In the genomic region with DNA sequence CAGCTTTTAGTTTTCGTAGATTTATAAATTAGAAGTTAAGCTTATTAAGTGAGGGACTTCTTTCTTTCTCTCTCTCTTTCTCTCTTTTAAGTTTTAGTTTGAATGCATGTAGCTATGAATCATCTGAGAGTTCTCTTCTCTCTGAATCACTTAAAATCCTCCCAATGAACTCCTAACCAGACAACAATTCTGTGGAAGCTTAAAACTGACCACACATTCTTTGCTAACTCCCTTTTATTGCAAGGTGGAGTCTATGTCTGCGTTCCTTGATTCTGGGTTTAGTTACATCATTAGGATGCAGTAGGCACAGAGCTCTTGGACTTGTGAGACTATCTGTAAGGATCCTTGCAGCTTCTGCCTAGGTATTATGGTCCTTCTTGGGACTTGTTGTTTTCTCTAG, we compare ENCODE assay signal across 41 mouse cellular contexts. TPM values are rescaled to one million over a fixed set of nuclear protein-coding genes. Genes with fewer than 3 reads are reported as not detected.
"Had no signal": no experiment of that assay in that cellular context is flagged by ENCODE, and none has a peak within 500 bp of the region (broad histone marks: within the 10 kb centered on the region; RNA-seq: fewer than 3 reads in every experiment).

No protein-coding gene starts in this region.

- H3K27me3 ChIP-seq: heart, embryonic 15.5 days; hindbrain, embryonic 13.5 days; hindbrain, embryonic 15.5 days; kidney, embryonic 15.5 days; limb, embryonic 13.5 days; liver, embryonic 12.5 days had no signal

- ATAC-seq: hindbrain, postnatal 0 days; intestine, embryonic 16.5 days; liver, embryonic 12.5 days had no signal

- H3K9me3 ChIP-seq: heart, embryonic 13.5 days; heart, embryonic 15.5 days; hindbrain, embryonic 13.5 days; hindbrain, embryonic 15.5 days; kidney, embryonic 15.5 days; limb, embryonic 13.5 days; limb, embryonic 15.5 days; liver, embryonic 12.5 days had no signal

- H3K4me3 ChIP-seq: gastrocnemius, adult 2 months; heart, adult 2 months; heart, embryonic 13.5 days; heart, embryonic 15.5 days; hindbrain, embryonic 13.5 days; hindbrain, embryonic 15.5 days; kidney, embryonic 15.5 days; limb, embryonic 13.5 days; limb, embryonic 15.5 days; liver, embryonic 12.5 days had no signal

- H3K9ac ChIP-seq: heart, embryonic 13.5 days; heart, embryonic 15.5 days; hindbrain, embryonic 13.5 days; hindbrain, embryonic 15.5 days; kidney, embryonic 15.5 days; limb, embryonic 13.5 days; limb, embryonic 15.5 days; liver, embryonic 12.5 days had no signal

- H3K4me1 ChIP-seq: heart, embryonic 13.5 days; heart, embryonic 15.5 days; hindbrain, embryonic 13.5 days; hindbrain, embryonic 15.5 days; kidney, embryonic 15.5 days; limb, embryonic 13.5 days; limb, embryonic 15.5 days; liver, embryonic 12.5 days had no signal

- H3K36me3 ChIP-seq: heart, embryonic 13.5 days; heart, embryonic 15.5 days; hindbrain, embryonic 13.5 days; hindbrain, embryonic 15.5 days; kidney, embryonic 15.5 days; limb, embryonic 13.5 days; limb, embryonic 15.5 days; liver, embryonic 12.5 days had no signal

- H3K4me2 ChIP-seq: heart, embryonic 11.5 days; heart, embryonic 13.5 days; heart, embryonic 15.5 days; hindbrain, embryonic 13.5 days; hindbrain, embryonic 15.5 days; kidney, embryonic 15.5 days; limb, embryonic 13.5 days; limb, embryonic 15.5 days; liver, embryonic 12.5 days had no signal

- H3K27ac ChIP-seq: gastrocnemius, adult 2 months; heart, adult 2 months; heart, embryonic 13.5 days; heart, embryonic 15.5 days; hindbrain, embryonic 13.5 days; hindbrain, embryonic 15.5 days; hindbrain, postnatal 0 days; kidney, embryonic 15.5 days; kidney, postnatal 0 days; limb, embryonic 13.5 days; limb, embryonic 15.5 days; liver, embryonic 12.5 days had no signal

- DNase-seq: gastrocnemius, adult 2 months; gastrocnemius, postnatal 10 days; gastrocnemius, postnatal 36 days; heart, adult 2 months; heart, postnatal 14 days; heart, postnatal 36 days; kidney, adult 11 months; kidney, adult 2 months; kidney, adult 9 months; kidney, postnatal 14 days; kidney, postnatal 36 days; layer of hippocampus, adult 9-11 months; layer of hippocampus, postnatal 36 days; left cerebral cortex, postnatal 4 days had no signal

RNA-seq across cellular contexts. Expression of a gene that starts 40.5 kb away (rescaled TPM):
- total RNA-seq: gastrocnemius, adult 2 months; gastrocnemius, postnatal 10 days; gastrocnemius, postnatal 36 days; heart, adult 2 months; heart, postnatal 14 days; heart, postnatal 36 days; hematopoietic stem cell, adult 5-6 weeks; hindbrain, postnatal 0 days; layer of hippocampus, adult 18-20 months; layer of hippocampus, adult 8-10 months; layer of hippocampus, postnatal 14 days; layer of hippocampus, postnatal 36 days; left cerebral cortex, adult 18-20 months; left cerebral cortex, adult 8-10 months; left cerebral cortex, postnatal 10 days; left cerebral cortex, postnatal 25 days; left cerebral cortex, postnatal 4 days; liver, adult 2 months had no signal
- polyA plus RNA-seq: gonadal fat pad, adult 2 months; heart, adult 2 months; heart, embryonic 11.5 days; heart, embryonic 13.5 days; heart, embryonic 15.5 days; heart, postnatal 0 days; hindbrain, embryonic 11.5 days; hindbrain, embryonic 13.5 days; hindbrain, embryonic 15.5 days; hindbrain, postnatal 0 days; intestine, embryonic 14.5 days; intestine, embryonic 16.5 days; kidney, adult 2 months; kidney, embryonic 15.5 days; kidney, postnatal 0 days; large intestine, adult 2 months; limb, embryonic 11.5 days; limb, embryonic 13.5 days; limb, embryonic 15.5 days; liver, adult 2 months; liver, embryonic 12.5 days had no signal

RNA-seq across cellular contexts. Expression of a gene that starts 41.2 kb away (rescaled TPM):
- total RNA-seq: gastrocnemius, postnatal 36 days; heart, adult 2 months; heart, postnatal 14 days; heart, postnatal 36 days; hematopoietic stem cell, adult 5-6 weeks; layer of hippocampus, adult 18-20 months; layer of hippocampus, adult 8-10 months; layer of hippocampus, postnatal 14 days; layer of hippocampus, postnatal 36 days; left cerebral cortex, postnatal 4 days had no signal
- polyA plus RNA-seq: heart, adult 2 months; hindbrain, embryonic 13.5 days; limb, embryonic 11.5 days; liver, adult 2 months; liver, embryonic 12.5 days had no signal
